Mouse (Mus musculus) G1E-ER4 (cell line): ENCODE data around the gene Gm17027. TPM values are rescaled to one million over a fixed set of nuclear protein-coding genes. Genes with fewer than 3 reads are reported as not detected.
"Not testable (repeated sequence)": the region's sequence is repeated elsewhere in the genome, so short reads cannot be mapped to it uniquely, and the experiment has no call there.

Experiments used
- GATA1 ChIP-seq: IDR thresholded peaks from one replicate; pipeline ENCODE4 v1.8.0; 2012; ENCODE audit warnings: low read length, inconsistent platforms
- polyA plus RNA-seq: library from polyadenylated mRNA; stranded (reverse); fragments of >175 nt; gene quantifications from 2 replicates; pipeline ENCODE4 v1.2.3, GENCODE M21; 2012

The Gm17027 gene
- not detected in 2 replicates for polyA plus RNA-seq

DNA sequence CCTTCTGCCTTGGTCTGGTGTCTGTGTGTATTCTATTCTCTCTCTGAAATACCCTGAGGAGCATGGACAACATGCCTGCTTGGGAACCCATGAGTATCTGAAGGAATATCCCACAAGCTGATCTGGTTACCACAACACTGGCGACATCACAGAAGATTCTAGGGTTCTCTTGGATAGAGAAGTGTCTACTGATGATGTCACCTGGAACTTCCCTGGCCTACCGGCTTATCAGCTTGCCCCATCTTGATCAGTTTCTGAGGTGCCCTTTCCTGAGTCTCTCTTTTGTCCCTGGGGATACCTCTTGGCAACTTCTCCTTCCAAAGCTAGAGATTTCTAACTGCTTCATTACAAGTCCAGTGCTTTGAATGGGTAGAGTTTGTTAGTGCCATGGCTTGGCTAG lies at the start of gene Gm17027:
Gene Gm17027 (minus strand): TSS at position 101 of the 400 bp plus-strand sequence.
- not testable (repeated sequence) for TF ChIP-seq GATA1

DNA sequence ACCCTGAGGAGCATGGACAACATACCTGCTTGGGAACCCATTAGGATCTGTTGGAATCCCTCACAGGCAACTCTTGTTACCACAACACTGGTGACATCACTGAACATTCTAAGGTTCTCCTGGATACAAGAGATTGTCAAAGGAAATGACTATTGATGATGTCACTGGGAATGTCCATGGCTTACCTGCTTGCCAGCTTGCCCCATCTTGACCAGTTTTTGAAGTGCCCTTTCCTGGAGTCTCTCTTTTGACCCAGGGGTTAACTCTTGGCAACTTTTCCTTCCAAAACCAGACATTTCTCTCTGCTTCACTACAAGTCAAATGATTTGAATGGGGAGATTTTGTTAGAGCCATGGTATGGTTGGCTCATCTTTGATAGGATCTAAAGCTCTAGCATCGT lies 28.3 kb upstream of the Gm17027 start, which contains the start of gene Gm3573:
Gene Gm3573 (minus strand): TSS at position 101 of the 400 bp plus-strand sequence.
- not testable (repeated sequence) for TF ChIP-seq GATA1

DNA sequence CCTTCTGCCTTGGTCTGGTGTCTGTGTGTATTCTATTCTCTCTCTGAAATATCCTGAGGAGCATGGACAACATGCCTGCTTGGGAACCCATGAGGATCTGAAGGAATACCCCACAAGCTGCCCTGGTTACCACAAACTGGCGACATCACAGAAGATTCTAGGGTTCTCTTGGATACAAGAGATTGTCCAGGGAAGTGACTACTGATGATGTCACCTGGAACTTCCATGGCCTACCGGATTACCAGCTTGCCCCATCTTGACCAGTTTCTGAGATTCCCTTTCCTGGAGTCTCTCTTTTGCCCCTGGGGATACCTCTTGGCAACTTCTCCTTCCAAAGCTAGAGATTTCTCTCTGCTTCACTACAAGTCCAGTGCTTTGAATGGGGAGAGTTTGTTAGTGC lies 45.2 kb downstream of the Gm17027 start, which contains the start of gene Gm7951:
Gene Gm7951 (minus strand): TSS at position 101 of the 400 bp plus-strand sequence.
- not testable (repeated sequence) for TF ChIP-seq GATA1

Other genes starting within 250 kb of the Gm17027 start
- not detected in 2 replicates for gene 1700049E17Rik1, start 237.7 kb downstream of the Gm17027 start, polyA plus RNA-seq
- gene 1700024B05Rik, start 218.6 kb downstream of the Gm17027 start, polyA plus RNA-seq: 0.06 and 0.08 TPM in 2 replicates
- gene Gm6401, start 194.7 kb downstream of the Gm17027 start, polyA plus RNA-seq: not detected in 2 replicates
- gene Gm3543, start 179.3 kb downstream of the Gm17027 start, polyA plus RNA-seq: not detected in 2 replicates
- not detected in 2 replicates for gene Gm7951, start 45.3 kb downstream of the Gm17027 start, polyA plus RNA-seq
- gene Gm3573, start 28.2 kb upstream of the Gm17027 start, polyA plus RNA-seq: not detected in 2 replicates
- not detected in 2 replicates for gene Gm17026, start 97.4 kb upstream of the Gm17027 start, polyA plus RNA-seq
- gene Gm9611, start 134.7 kb upstream of the Gm17027 start, polyA plus RNA-seq: not detected in 2 replicates
- gene Gm7995, start 147.6 kb upstream of the Gm17027 start, polyA plus RNA-seq: not detected in 2 replicates